Mouse (Mus musculus) liver, postnatal 0 days (tissue): ENCODE results near the gene Ccdc47.

Experiments used
- CTCF ChIP-seq: sonication (generic); IDR thresholded peaks from 2 replicates; pipeline ENCODE4 v1.5.1; 2016; ENCODE audit warnings: antibody characterized with exemption, low read depth
- EP300 ChIP-seq: IDR thresholded peaks from 2 replicates; pipeline ENCODE4 v1.6.1; 2016; ENCODE audit warnings: antibody characterized with exemption, low read depth, mild to moderate bottlenecking

DNA sequence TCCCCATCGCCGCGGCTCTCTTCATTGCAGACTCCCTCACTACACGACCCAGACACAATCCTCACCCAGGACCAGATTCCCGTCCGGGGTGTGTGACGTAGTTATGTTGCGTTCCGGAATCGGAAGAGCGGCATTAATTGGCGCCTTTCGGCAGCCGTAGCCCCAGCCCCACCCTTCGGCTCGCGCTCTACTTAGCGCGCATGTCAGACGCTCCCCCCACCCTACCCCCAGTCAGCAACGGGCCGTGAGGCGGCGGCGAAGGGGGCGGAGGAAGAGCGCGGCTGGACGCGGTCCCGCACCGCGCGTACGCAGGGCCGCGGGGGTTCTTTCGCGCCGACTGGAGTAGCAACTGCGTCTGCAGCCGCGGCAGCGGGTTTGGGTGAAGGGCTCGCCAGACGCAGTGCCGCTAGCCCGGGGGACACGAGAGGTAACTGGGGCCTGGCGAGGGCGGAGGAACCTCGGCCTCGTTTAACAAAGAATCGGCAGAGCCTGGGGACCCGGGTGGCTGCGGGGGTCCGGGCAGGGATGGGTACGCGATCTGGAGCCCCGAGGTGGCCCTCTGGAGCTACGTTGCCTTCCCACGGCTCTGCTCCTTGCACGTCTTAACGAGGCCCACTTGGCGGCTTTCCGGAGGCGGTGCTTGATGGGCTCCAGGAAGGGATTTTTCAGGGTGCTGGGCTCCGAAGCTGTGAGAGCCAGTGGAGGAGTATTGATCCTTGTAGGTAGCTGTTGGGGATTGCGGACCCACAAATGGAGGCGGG lies 766 bp upstream of the Ccdc47 start, which contains the start of gene Ddx42:
- TF ChIP-seq EP300 (peak; percentile 21; the same call in 1 of the 2 replicates), CTCF (no peak)
